Mouse (Mus musculus) bone marrow, adult 2 months (tissue): ENCODE measurements around the gene Gm525.

Experiments used
- CTCF ChIP-seq: fragments of 200-500 bp; IDR thresholded peaks from 2 replicates; pipeline ENCODE4 v1.5.1; 2011; ENCODE audit warnings: low read length, control low read depth; ENCODE audit not compliant: control insufficient read depth, insufficient read depth
- POLR2A ChIP-seq: fragments of 200-500 bp; IDR thresholded peaks from 2 replicates; pipeline ENCODE4 v1.6.1; 2011; ENCODE audit warnings: low read depth, mild to moderate bottlenecking, control low read depth, low read length, borderline replicate concordance; ENCODE audit not compliant: control insufficient read depth

- no peak for TF ChIP-seq CTCF
- no peak for TF ChIP-seq POLR2A
Observed at GRCm38 (mm10) chr11:89034592-89034991, 39.0 kb upstream of the Gm525 start.
